Mouse (Mus musculus): ENCODE data around the gene Xrcc6. TPM values are rescaled to one million over a fixed set of nuclear protein-coding genes. Genes with fewer than 3 reads are reported as not detected.

Xrcc6 gene
- polyA plus RNA-seq, 1 experiment: 183 TPM

- H3K4me1 ChIP-seq (replicated peaks; ENCODE audit: control insufficient read depth, insufficient read depth, low read length): peaks cover 17% of the 10 kb centered on the region
- peak overlapping the region; percentile 65 for H3K27ac ChIP-seq (ENCODE audit: control insufficient read depth, insufficient read depth, low read length)
- no peaks in the 10 kb centered on the region for H3K27me3 ChIP-seq (ENCODE audit: control insufficient read depth, insufficient read depth, low read length)
- DNase-seq: no peak
- 5% methylated on average over 9 of the region's 9 CpGs for WGBS
- peak overlapping the region; percentile 79 for H3K4me3 ChIP-seq (ENCODE audit: control insufficient read depth, insufficient read depth, low read length)
- TF ChIP-seq CTCF (IDR thresholded peaks at IDR 0.05; ENCODE audit: borderline replicate concordance, control insufficient read depth, extremely low read depth, insufficient read depth, low read length, poor library complexity): no peak
- no peak for TF ChIP-seq POLR2A (IDR thresholded peaks at IDR 0.05; ENCODE audit: control insufficient read depth, extremely low read depth, insufficient read depth, low read length, poor library complexity)
- peaks cover 15% of the 10 kb centered on the region for H3K36me3 ChIP-seq (ENCODE audit: control insufficient read depth, insufficient read depth, low read length)
Observed at GRCm38 (mm10) chr15:82014745-82015391, 27.2 kb downstream of the Xrcc6 start.

GRCm38 (mm10) chr15:82015392-82016100, 27.9 kb downstream of the Xrcc6 start:
- WGBS: under 1% methylated on average over 39 of the region's 39 CpGs
- Histone ChIP-seq H3K27ac (ENCODE audit: control insufficient read depth, insufficient read depth, low read length) (peak overlapping the region; percentile 42), H3K4me3 (ENCODE audit: control insufficient read depth, insufficient read depth, low read length) (peak overlapping the region; percentile 79), H3K27me3 (ENCODE audit: control insufficient read depth, insufficient read depth, low read length) (no peaks in the 10 kb centered on the region), H3K4me1 (replicated peaks; ENCODE audit: control insufficient read depth, insufficient read depth, low read length) (peaks cover 17% of the 10 kb centered on the region), H3K36me3 (ENCODE audit: control insufficient read depth, insufficient read depth, low read length) (peaks cover 18% of the 10 kb centered on the region)
- peak; percentile 37 for DNase-seq
- no peak for TF ChIP-seq POLR2A (IDR thresholded peaks at IDR 0.05; ENCODE audit: control insufficient read depth, extremely low read depth, insufficient read depth, low read length, poor library complexity)
- TF ChIP-seq CTCF (IDR thresholded peaks at IDR 0.05; ENCODE audit: borderline replicate concordance, control insufficient read depth, extremely low read depth, insufficient read depth, low read length, poor library complexity): no peak

- under 1% methylated on average over 53 of the region's 53 CpGs for WGBS
- Histone ChIP-seq H3K36me3 (ENCODE audit: control insufficient read depth, insufficient read depth, low read length) (peaks cover 18% of the 10 kb centered on the region), H3K27ac (ENCODE audit: control insufficient read depth, insufficient read depth, low read length) (peak overlapping the region; percentile 84), H3K4me3 (ENCODE audit: control insufficient read depth, insufficient read depth, low read length) (peak overlapping the region; percentile 79), H3K27me3 (ENCODE audit: control insufficient read depth, insufficient read depth, low read length) (no peaks in the 10 kb centered on the region), H3K4me1 (replicated peaks; ENCODE audit: control insufficient read depth, insufficient read depth, low read length) (peaks cover 13% of the 10 kb centered on the region)
- TF ChIP-seq CTCF (IDR thresholded peaks at IDR 0.05; ENCODE audit: borderline replicate concordance, control insufficient read depth, extremely low read depth, insufficient read depth, low read length, poor library complexity) (0 out of 2 replicates have a peak, but pooled peaks have one; percentile 17), POLR2A (IDR thresholded peaks at IDR 0.05; ENCODE audit: control insufficient read depth, extremely low read depth, insufficient read depth, low read length, poor library complexity) (peak; percentile 79)
- DNase-seq: peak; percentile 100
Observed at GRCm38 (mm10) chr15:82016101-82016808, 28.6 kb downstream of the Xrcc6 start.

- H3K36me3 ChIP-seq (ENCODE audit: control insufficient read depth, insufficient read depth, low read length): peaks cover 18% of the 10 kb centered on the region
- 1% methylated on average over 6 of the region's 6 CpGs for WGBS
- peak overlapping the region; percentile 84 for H3K27ac ChIP-seq (ENCODE audit: control insufficient read depth, insufficient read depth, low read length)
- H3K4me1 ChIP-seq (replicated peaks; ENCODE audit: control insufficient read depth, insufficient read depth, low read length): peaks cover 16% of the 10 kb centered on the region
- H3K4me3 ChIP-seq (ENCODE audit: control insufficient read depth, insufficient read depth, low read length): peak overlapping the region; percentile 61
- H3K27me3 ChIP-seq (ENCODE audit: control insufficient read depth, insufficient read depth, low read length): no peaks in the 10 kb centered on the region
- no peak for DNase-seq
- TF ChIP-seq CTCF (IDR thresholded peaks at IDR 0.05; ENCODE audit: borderline replicate concordance, control insufficient read depth, extremely low read depth, insufficient read depth, low read length, poor library complexity): no peak
- TF ChIP-seq POLR2A (IDR thresholded peaks at IDR 0.05; ENCODE audit: control insufficient read depth, extremely low read depth, insufficient read depth, low read length, poor library complexity): no peak
Observed at GRCm38 (mm10) chr15:82016830-82017229, 29.2 kb downstream of the Xrcc6 start.

GRCm38 (mm10) chr15:82017461-82017860, 29.8 kb downstream of the Xrcc6 start:
- Histone ChIP-seq H3K4me3 (ENCODE audit: control insufficient read depth, insufficient read depth, low read length) (peak overlapping the region; percentile 34), H3K36me3 (ENCODE audit: control insufficient read depth, insufficient read depth, low read length) (peaks cover 12% of the 10 kb centered on the region), H3K4me1 (replicated peaks; ENCODE audit: control insufficient read depth, insufficient read depth, low read length) (peaks cover 16% of the 10 kb centered on the region), H3K27ac (ENCODE audit: control insufficient read depth, insufficient read depth, low read length) (peak overlapping the region; percentile 79), H3K27me3 (ENCODE audit: control insufficient read depth, insufficient read depth, low read length) (no peaks in the 10 kb centered on the region)
- WGBS: 9% methylated on average over 4 of the region's 4 CpGs
- no peak for TF ChIP-seq POLR2A (IDR thresholded peaks at IDR 0.05; ENCODE audit: control insufficient read depth, extremely low read depth, insufficient read depth, low read length, poor library complexity)
- TF ChIP-seq CTCF (IDR thresholded peaks at IDR 0.05; ENCODE audit: borderline replicate concordance, control insufficient read depth, extremely low read depth, insufficient read depth, low read length, poor library complexity): no peak
- peak; percentile 45 for DNase-seq

- 57% methylated on average over 3 of the region's 3 CpGs for WGBS
- H3K27ac ChIP-seq (ENCODE audit: control insufficient read depth, insufficient read depth, low read length): peak overlapping the region; percentile 14; the same call in 1 of the 2 replicates
- peaks cover 21% of the 10 kb centered on the region for H3K4me1 ChIP-seq (replicated peaks; ENCODE audit: control insufficient read depth, insufficient read depth, low read length)
- peaks cover 21% of the 10 kb centered on the region for H3K36me3 ChIP-seq (ENCODE audit: control insufficient read depth, insufficient read depth, low read length)
- DNase-seq: no peak
- no peaks in the 10 kb centered on the region for H3K27me3 ChIP-seq (ENCODE audit: control insufficient read depth, insufficient read depth, low read length)
- no peak for TF ChIP-seq CTCF (IDR thresholded peaks at IDR 0.05; ENCODE audit: borderline replicate concordance, control insufficient read depth, extremely low read depth, insufficient read depth, low read length, poor library complexity)
- TF ChIP-seq POLR2A (IDR thresholded peaks at IDR 0.05; ENCODE audit: control insufficient read depth, extremely low read depth, insufficient read depth, low read length, poor library complexity): no peak
- H3K4me3 ChIP-seq (ENCODE audit: control insufficient read depth, insufficient read depth, low read length): no peak overlapping the region
Observed at GRCm38 (mm10) chr15:82019288-82019687, 31.7 kb downstream of the Xrcc6 start.

Data from thymus, adult 2 months (tissue).